Mouse (Mus musculus) cerebellum, adult 11-12 months (tissue): ENCODE results near the gene Cnot3.
A peak's percentile ranks its signal among the peaks of the same experiment; 100 is the strongest.
"Not testable (repeated sequence)": the region's sequence is repeated elsewhere in the genome, so short reads cannot be mapped to it uniquely, and the experiment has no call there.

Experiments used
- DNase-seq: peaks from one replicate; pipeline ENCODE4 v3.0.0; 2022

Gene Cnot3

GRCm38 (mm10) chr7:3656966-3657365 is 11.9 kb downstream of the Cnot3 start:
- DNase-seq = no peak

GRCm38 (mm10) chr7:3658578-3658977 is 13.5 kb downstream of the Cnot3 start:
- no peak for DNase-seq

- no peak for DNase-seq
These were observed 19.6 kb downstream of the Cnot3 start for GRCm38 (mm10) chr7:3664524-3665214.

GRCm38 (mm10) chr7:3665215-3666114 is 20.4 kb downstream of the Cnot3 start, which contains the start of gene Leng1:
TSS of gene Leng1 (minus strand) at chr7:3665840.
- DNase-seq = peak; percentile 97

GRCm38 (mm10) chr7:3666921-3667391 is 21.9 kb downstream of the Cnot3 start:
- DNase-seq = no peak

GRCm38 (mm10) chr7:3674507-3675227 is 29.6 kb downstream of the Cnot3 start:
- peak; percentile 76 for DNase-seq

GRCm38 (mm10) chr7:3675228-3675548 is 30.1 kb downstream of the Cnot3 start:
- DNase-seq = no peak

- no peak for DNase-seq
These were observed 31.3 kb downstream of the Cnot3 start for GRCm38 (mm10) chr7:3676371-3676770.

GRCm38 (mm10) chr7:3677342-3677741 is 32.3 kb downstream of the Cnot3 start, which contains the start of gene Tmc4:
TSS of gene Tmc4 (minus strand) at chr7:3677553.
- no peak for DNase-seq

- no peak for DNase-seq
These were observed 39.0 kb downstream of the Cnot3 start for GRCm38 (mm10) chr7:3683908-3684550.

GRCm38 (mm10) chr7:3684698-3685097 is 39.6 kb downstream of the Cnot3 start:
- DNase-seq = no peak

- DNase-seq = peak; percentile 82
These were observed 40.5 kb downstream of the Cnot3 start for GRCm38 (mm10) chr7:3685400-3686187.

- no peak for DNase-seq
These were observed 46.9 kb downstream of the Cnot3 start for GRCm38 (mm10) chr7:3691919-3692318.

- no peak for DNase-seq
These were observed 47.4 kb downstream of the Cnot3 start, which contains the start of gene Tsen34 for GRCm38 (mm10) chr7:3692382-3692986. TSS of gene Tsen34 (plus strand) at chr7:3692863.

GRCm38 (mm10) chr7:3692987-3693808 is 48.1 kb downstream of the Cnot3 start, which contains the start of gene Mboat7:
TSS of gene Mboat7 (minus strand) at chr7:3693523.
- peak; percentile 98 for DNase-seq

GRCm38 (mm10) chr7:3693809-3694075 is 48.7 kb downstream of the Cnot3 start:
- no peak for DNase-seq

GRCm38 (mm10) chr7:3694076-3694948 is 49.2 kb downstream of the Cnot3 start:
- peak; percentile 74 for DNase-seq

- DNase-seq = not testable (repeated sequence)
These were observed 49.9 kb downstream of the Cnot3 start for GRCm38 (mm10) chr7:3694949-3695305.

GRCm38 (mm10) chr7:3698471-3698870 is 53.4 kb downstream of the Cnot3 start:
- no peak for DNase-seq
